Mouse (Mus musculus) small intestine, adult 10 weeks (tissue): ENCODE measurements around the gene H2-M10.1. TPM values are rescaled to one million over a fixed set of nuclear protein-coding genes. Genes with fewer than 3 reads are reported as not detected.

Source experiments
- polyA plus RNA-seq: library from polyadenylated mRNA; stranded (reverse); fragments of 350-450 nt; fragmentation: Illumina TruSeq; extraction: RNeasy Lipid Tissue Mini Kit (QIAGEN cat#74804); gene quantifications from one replicate; pipeline ENCODE4 v1.2.3, GENCODE M21; 2014; ENCODE audit warnings: low replicate concordance

Gene H2-M10.1
- not detected for polyA plus RNA-seq

GRCm38 (mm10) chr17:36326055-36326454, at the start of gene H2-M10.1:
Gene H2-M10.1 (minus strand): TSS chr17:36326155.

GRCm38 (mm10) chr17:36368317-36368716, 42.4 kb upstream of the H2-M10.1 start, which contains the start of gene H2-M10.3:
Gene H2-M10.3 (minus strand): TSS chr17:36368417.

GRCm38 (mm10) chr17:36286390-36286789, 39.6 kb downstream of the H2-M10.1 start, which contains the start of gene H2-M10.2:
Gene H2-M10.2 (minus strand): TSS chr17:36286490.

Other genes starting within 250 kb of the H2-M10.1 start
- not detected for gene Gm19684, start 204.5 kb downstream of the H2-M10.1 start, polyA plus RNA-seq
- not detected for gene Gm7030, start 196.7 kb downstream of the H2-M10.1 start, polyA plus RNA-seq
- 18.8 TPM for gene Gm8909, start 157.6 kb downstream of the H2-M10.1 start, polyA plus RNA-seq
- 85.1 TPM for gene H2-T3, start 135.9 kb downstream of the H2-M10.1 start, polyA plus RNA-seq
- 7.6 TPM for gene Rpp21, start 68.1 kb downstream of the H2-M10.1 start, polyA plus RNA-seq
- gene Trim39, start 53.9 kb downstream of the H2-M10.1 start, polyA plus RNA-seq, result 18.1 TPM
- gene H2-M10.2, start 39.7 kb downstream of the H2-M10.1 start, polyA plus RNA-seq, result not detected
- gene H2-M10.3, start 42.3 kb upstream of the H2-M10.1 start, polyA plus RNA-seq, result not detected
- not detected for gene H2-M10.4, start 136.2 kb upstream of the H2-M10.1 start, polyA plus RNA-seq
- not detected for gene H2-M11, start 220.9 kb upstream of the H2-M10.1 start, polyA plus RNA-seq